Mouse (Mus musculus): ENCODE measurements around the gene Nat9. TPM values are rescaled to one million over a fixed set of nuclear protein-coding genes. Genes with fewer than 3 reads are reported as not detected.

The Nat9 gene
- polyA plus RNA-seq, 1 experiment from 2014 or later = 13.7 TPM

DNA sequence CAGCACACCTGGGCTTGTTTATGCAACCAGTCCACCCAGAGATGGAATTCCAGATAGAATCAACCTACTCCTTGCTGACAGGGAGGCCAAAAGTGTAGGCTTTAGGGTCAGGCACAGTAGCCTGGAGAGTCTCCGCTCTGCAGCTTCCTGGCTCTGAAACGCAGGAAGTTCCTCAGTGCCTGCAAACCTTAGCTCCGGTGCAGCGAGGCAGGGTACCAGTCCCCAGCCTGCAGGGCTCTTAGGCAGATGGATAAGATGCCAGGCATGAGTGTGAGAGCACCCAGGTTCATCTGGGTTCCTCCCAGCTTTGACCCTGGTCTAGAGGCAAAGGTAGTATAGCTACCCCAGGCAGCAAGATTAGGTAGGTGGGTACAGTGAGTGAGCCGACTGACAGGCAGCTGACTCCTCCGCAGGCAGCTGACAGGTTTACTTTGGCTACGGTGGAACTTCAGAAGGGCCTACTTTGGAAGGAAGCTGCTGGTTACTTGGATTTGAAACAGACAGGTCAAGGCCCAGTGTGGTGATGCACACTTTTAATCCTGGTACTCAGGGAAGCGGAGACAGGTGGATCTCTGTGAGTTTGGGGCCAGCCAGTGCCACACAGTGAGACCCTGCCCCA is 19.9 kb downstream of the Nat9 start:
- Histone ChIP-seq H3K4me1 (ENCODE audit: control insufficient read depth, insufficient read depth, low read length) (peaks cover 21% of the 10 kb centered on the region), H3K27ac (ENCODE audit: low read depth, low read length) (no peak overlapping the region), H3K4me2 (no peak overlapping the region), H3K27me3 (ENCODE audit: control insufficient read depth, insufficient read depth, low read length) (peaks cover 6% of the 10 kb centered on the region), H3K36me3 (ENCODE audit: control insufficient read depth, insufficient read depth, low read length) (no peaks in the 10 kb centered on the region), H3K9ac (ENCODE audit: low read depth, low read length) (no peak overlapping the region), H3K9me3 (replicated peaks; ENCODE audit: control insufficient read depth, low read length) (no peaks in the 10 kb centered on the region), H3K4me3 (ENCODE audit: low read depth, low read length) (no peak overlapping the region)
- no peak for ATAC-seq (replicated peaks; ENCODE audit: insufficient number of reproducible peaks, low FRiP score, low TSS enrichment)
- WGBS (ENCODE audit: insufficient replicate concordance) = 71% methylated on average over 8 of the region's 8 CpGs

DNA sequence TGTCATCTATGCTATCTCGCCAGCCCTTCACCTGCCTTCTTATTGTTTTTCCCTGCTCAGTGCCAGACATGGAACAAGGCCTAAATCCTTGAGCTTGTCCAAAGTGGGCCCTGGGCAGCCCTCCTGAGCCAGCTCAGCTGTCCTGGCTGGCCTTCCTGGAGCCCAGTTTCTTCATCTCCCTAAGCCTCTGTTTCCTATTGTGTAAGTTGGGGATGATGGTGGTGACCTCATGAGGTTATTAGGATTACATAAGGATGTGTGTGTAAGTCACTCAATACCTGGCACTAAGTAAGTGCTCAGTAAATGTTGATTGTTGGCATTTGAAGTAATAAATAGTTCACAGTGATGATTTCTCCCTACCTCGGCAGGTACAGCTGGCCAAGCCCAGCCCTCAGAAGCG is 20.9 kb downstream of the Nat9 start:
- no peak overlapping the region for H3K4me2 ChIP-seq
- 85% methylated on average over 3 of the region's 3 CpGs for WGBS (ENCODE audit: insufficient replicate concordance)
- ATAC-seq (replicated peaks; ENCODE audit: insufficient number of reproducible peaks, low FRiP score, low TSS enrichment) = no peak

DNA sequence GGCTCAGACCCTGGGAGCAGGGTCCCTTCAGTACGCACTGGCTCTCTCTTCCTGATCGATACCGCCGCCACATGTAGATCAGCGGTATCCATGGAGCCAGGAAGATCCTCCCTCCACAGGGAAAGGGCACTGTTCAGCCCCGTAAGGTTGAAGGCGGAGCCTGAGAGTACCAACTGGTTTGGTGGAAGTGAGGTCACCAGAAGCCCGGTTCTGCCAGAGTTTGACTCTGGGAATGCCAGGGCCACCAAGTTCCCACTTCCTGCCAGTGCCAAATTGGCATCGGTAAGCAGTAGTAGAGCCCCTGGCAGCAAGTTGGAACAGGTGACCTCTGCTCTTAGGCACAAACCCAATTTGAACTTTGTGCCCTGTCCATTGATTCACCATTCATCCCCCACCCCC is 22.7 kb downstream of the Nat9 start:
- WGBS (ENCODE audit: insufficient replicate concordance) = 3% methylated on average over 9 of the region's 9 CpGs
- Histone ChIP-seq H3K27ac (ENCODE audit: low read depth, low read length) (no peak overlapping the region), H3K36me3 (ENCODE audit: control insufficient read depth, insufficient read depth, low read length) (no peaks in the 10 kb centered on the region), H3K27me3 (ENCODE audit: control insufficient read depth, insufficient read depth, low read length) (peaks cover 6% of the 10 kb centered on the region; the same call in 1 of the 2 replicates), H3K4me3 (ENCODE audit: low read depth, low read length) (peak overlapping the region; percentile 79), H3K9ac (ENCODE audit: low read depth, low read length) (0 out of 2 replicates have a peak overlapping the region, but pooled peaks have one; percentile 12), H3K4me2 (peak overlapping the region; percentile 94), H3K4me1 (ENCODE audit: control insufficient read depth, insufficient read depth, low read length) (peaks cover 20% of the 10 kb centered on the region), H3K9me3 (replicated peaks; ENCODE audit: control insufficient read depth, low read length) (no peaks in the 10 kb centered on the region)
- ATAC-seq (replicated peaks; ENCODE audit: insufficient number of reproducible peaks, low FRiP score, low TSS enrichment) = no peak

More for the DNA sequence above, 20.9 kb downstream of the Nat9 start:
- no peak overlapping the region for H3K4me3 ChIP-seq (ENCODE audit: low read depth, low read length)
- H3K9me3 ChIP-seq (replicated peaks; ENCODE audit: control insufficient read depth, low read length) = no peaks in the 10 kb centered on the region
- H3K27ac ChIP-seq (ENCODE audit: low read depth, low read length) = no peak overlapping the region
- no peaks in the 10 kb centered on the region for H3K36me3 ChIP-seq (ENCODE audit: control insufficient read depth, insufficient read depth, low read length)
- peaks cover 6% of the 10 kb centered on the region for H3K27me3 ChIP-seq (ENCODE audit: control insufficient read depth, insufficient read depth, low read length)
- H3K9ac ChIP-seq (ENCODE audit: low read depth, low read length) = no peak overlapping the region
- peaks cover 20% of the 10 kb centered on the region for H3K4me1 ChIP-seq (ENCODE audit: control insufficient read depth, insufficient read depth, low read length)

DNA sequence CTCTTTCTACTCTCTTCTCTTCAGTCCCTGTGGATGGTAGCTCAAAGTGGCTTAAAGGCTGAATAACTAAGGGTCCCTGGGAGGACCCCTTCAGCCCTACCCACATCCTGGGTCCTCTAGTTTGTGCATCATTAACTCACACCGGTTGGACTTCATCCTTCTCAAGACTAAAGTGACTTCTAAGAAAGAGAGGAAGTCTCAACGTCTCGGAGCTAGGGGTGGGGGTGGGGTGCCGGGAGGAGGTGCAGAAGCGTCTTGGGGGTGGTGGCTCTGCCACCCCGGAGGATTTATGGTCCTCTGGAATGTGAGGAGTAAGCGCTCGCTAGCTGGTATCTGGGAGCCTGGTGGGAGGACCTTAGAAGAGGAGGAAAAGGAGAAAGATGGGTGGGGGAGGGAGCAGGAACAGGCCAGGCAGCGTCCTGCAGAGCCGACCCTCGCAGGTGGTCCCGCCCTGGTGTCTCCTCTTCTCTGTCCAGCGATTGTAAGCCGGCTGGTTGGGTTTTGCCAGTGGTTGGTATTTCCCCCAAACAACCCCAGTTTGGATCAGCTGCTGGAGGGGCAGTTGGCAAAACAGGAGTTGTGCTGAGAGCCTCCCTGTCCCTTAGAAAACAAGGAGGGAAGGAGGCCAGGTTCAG is 23.2 kb downstream of the Nat9 start:
- H3K27ac ChIP-seq (ENCODE audit: low read depth, low read length) = no peak overlapping the region
- H3K4me1 ChIP-seq (ENCODE audit: control insufficient read depth, insufficient read depth, low read length) = peaks cover 20% of the 10 kb centered on the region
- WGBS (ENCODE audit: insufficient replicate concordance) = 0% methylated on average over 14 of the region's 14 CpGs
- ATAC-seq (replicated peaks; ENCODE audit: insufficient number of reproducible peaks, low FRiP score, low TSS enrichment) = no peak
- H3K36me3 ChIP-seq (ENCODE audit: control insufficient read depth, insufficient read depth, low read length) = no peaks in the 10 kb centered on the region
- H3K4me3 ChIP-seq (ENCODE audit: low read depth, low read length) = peak overlapping the region; percentile 79
- no peaks in the 10 kb centered on the region for H3K9me3 ChIP-seq (replicated peaks; ENCODE audit: control insufficient read depth, low read length)
- peak overlapping the region; percentile 52 for H3K9ac ChIP-seq (ENCODE audit: low read depth, low read length)
- H3K4me2 ChIP-seq = peak overlapping the region; percentile 94
- H3K27me3 ChIP-seq (ENCODE audit: control insufficient read depth, insufficient read depth, low read length) = peaks cover 6% of the 10 kb centered on the region; the same call in 1 of the 2 replicates

DNA sequence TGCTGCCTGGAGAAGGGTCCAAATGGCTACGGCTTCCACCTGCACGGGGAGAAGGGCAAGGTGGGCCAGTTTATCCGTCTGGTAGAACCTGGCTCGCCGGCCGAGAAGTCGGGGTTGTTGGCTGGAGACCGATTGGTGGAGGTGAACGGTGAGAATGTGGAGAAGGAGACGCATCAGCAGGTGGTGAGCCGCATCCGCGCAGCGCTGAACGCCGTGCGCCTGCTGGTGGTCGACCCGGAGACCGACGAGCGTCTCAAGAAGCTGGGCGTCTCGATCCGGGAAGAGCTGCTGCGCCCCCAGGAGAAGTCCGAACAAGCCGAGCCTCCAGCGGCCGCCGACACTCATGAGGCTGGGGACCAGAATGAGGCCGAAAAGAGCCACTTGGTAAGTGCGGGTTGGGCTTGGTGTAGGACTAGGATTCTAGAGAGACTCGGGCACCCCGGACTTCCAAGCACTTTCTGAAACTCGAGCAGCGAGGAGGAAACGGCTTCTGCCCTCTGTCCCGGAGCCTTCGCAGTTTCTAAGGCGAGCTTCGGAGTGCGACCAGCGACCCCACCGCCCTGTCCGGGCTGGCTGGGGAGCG is 24.0 kb downstream of the Nat9 start:
- Histone ChIP-seq H3K4me1 (ENCODE audit: control insufficient read depth, insufficient read depth, low read length) (peaks cover 20% of the 10 kb centered on the region), H3K27me3 (ENCODE audit: control insufficient read depth, insufficient read depth, low read length) (peaks cover 6% of the 10 kb centered on the region; the same call in 1 of the 2 replicates), H3K9ac (ENCODE audit: low read depth, low read length) (peak overlapping the region; percentile 70), H3K4me2 (peak overlapping the region; percentile 94), H3K4me3 (ENCODE audit: low read depth, low read length) (peak overlapping the region; percentile 79), H3K36me3 (ENCODE audit: control insufficient read depth, insufficient read depth, low read length) (no peaks in the 10 kb centered on the region), H3K27ac (ENCODE audit: low read depth, low read length) (no peak overlapping the region), H3K9me3 (replicated peaks; ENCODE audit: control insufficient read depth, low read length) (no peaks in the 10 kb centered on the region)
- WGBS (ENCODE audit: insufficient replicate concordance) = under 1% methylated on average over 47 of the region's 47 CpGs
- ATAC-seq (replicated peaks; ENCODE audit: insufficient number of reproducible peaks, low FRiP score, low TSS enrichment) = no peak; the same call in 1 of the 2 replicates

DNA sequence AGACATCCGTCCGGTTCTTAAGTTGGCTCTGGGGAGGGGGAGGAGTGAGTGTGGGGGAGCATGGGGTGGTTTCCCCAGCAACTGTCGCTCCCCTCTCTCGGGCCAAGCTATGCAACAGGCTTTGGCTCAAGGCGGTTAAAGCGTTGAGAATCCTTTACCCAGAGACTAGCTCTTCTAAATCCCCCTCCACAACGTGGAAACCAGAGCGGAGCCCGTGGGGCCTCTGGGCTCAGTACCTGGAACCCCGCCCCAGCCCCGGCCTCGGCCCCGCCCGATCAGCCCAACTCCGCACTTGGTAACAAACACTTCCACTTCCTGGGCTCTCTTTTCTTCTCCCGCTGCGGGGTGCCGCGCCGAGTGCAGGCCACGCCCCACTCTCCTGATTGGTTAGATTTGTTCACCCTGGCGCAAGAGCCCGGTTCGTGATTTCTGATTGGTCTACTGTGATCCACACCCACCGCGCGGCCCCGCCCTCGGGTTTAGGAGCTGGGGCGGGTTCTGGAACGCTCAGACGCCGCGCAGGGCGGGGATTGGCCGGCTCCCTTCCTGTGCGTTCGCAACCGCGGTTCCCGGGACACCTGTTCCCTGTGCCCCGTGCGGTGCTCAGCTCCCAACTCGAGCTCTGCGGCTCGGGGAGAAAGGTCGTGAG is 24.7 kb downstream of the Nat9 start, which contains the start of gene Slc9a3r1:
TSS of gene Slc9a3r1 (plus strand) at position 510 of the 649 bp plus-strand sequence.
- peak within 1 kb of the TSS; percentile 94 for H3K4me2 ChIP-seq
- peak within 1 kb of the TSS; percentile 6; the same call in 1 of the 2 replicates for H3K27ac ChIP-seq (ENCODE audit: low read depth, low read length)
- no peaks in the 10 kb centered on the region for H3K9me3 ChIP-seq (replicated peaks; ENCODE audit: control insufficient read depth, low read length)
- H3K4me1 ChIP-seq (ENCODE audit: control insufficient read depth, insufficient read depth, low read length) = peaks cover 27% of the 10 kb centered on the region
- peak; percentile 94 for ATAC-seq (replicated peaks; ENCODE audit: insufficient number of reproducible peaks, low FRiP score, low TSS enrichment)
- peak within 1 kb of the TSS; percentile 79 for H3K4me3 ChIP-seq (ENCODE audit: low read depth, low read length)
- H3K9ac ChIP-seq (ENCODE audit: low read depth, low read length) = peak within 1 kb of the TSS; percentile 70
- WGBS (ENCODE audit: insufficient replicate concordance) = under 1% methylated on average over 47 of the region's 47 CpGs
- peaks cover 6% of the 10 kb centered on the region; the same call in 1 of the 2 replicates for H3K27me3 ChIP-seq (ENCODE audit: control insufficient read depth, insufficient read depth, low read length)
- no peaks in the 10 kb centered on the region for H3K36me3 ChIP-seq (ENCODE audit: control insufficient read depth, insufficient read depth, low read length)

DNA sequence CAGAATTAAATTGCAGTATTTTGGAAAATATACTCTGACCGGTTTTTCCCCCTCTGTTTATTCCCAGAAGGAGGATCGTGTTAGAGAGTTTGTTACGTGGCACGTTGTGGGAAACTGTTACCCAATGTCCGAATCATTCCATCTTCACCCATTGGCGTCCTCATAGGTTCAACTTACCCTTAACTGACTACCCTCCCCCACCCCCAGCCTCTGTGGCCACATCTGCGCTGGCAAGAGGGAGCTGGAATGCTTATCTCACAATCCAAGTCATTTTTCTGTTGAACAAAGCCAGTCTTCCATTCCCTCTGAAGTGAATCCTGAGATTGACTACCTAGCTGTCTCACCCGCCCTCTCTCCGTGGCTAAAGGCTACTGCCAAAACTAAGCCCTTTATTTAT is 25.5 kb downstream of the Nat9 start:
- Histone ChIP-seq H3K9me3 (replicated peaks; ENCODE audit: control insufficient read depth, low read length) (no peaks in the 10 kb centered on the region), H3K27ac (ENCODE audit: low read depth, low read length) (peak overlapping the region; percentile 6; the same call in 1 of the 2 replicates), H3K27me3 (ENCODE audit: control insufficient read depth, insufficient read depth, low read length) (peaks cover 6% of the 10 kb centered on the region; the same call in 1 of the 2 replicates), H3K4me1 (ENCODE audit: control insufficient read depth, insufficient read depth, low read length) (peaks cover 31% of the 10 kb centered on the region), H3K4me3 (ENCODE audit: low read depth, low read length) (peak overlapping the region; percentile 79; the same call in 1 of the 2 replicates), H3K36me3 (ENCODE audit: control insufficient read depth, insufficient read depth, low read length) (no peaks in the 10 kb centered on the region), H3K9ac (ENCODE audit: low read depth, low read length) (no peak overlapping the region; the same call in 1 of the 2 replicates), H3K4me2 (peak overlapping the region; percentile 94)
- 16% methylated on average over 9 of the region's 9 CpGs for WGBS (ENCODE audit: insufficient replicate concordance)
- no peak for ATAC-seq (replicated peaks; ENCODE audit: insufficient number of reproducible peaks, low FRiP score, low TSS enrichment)

DNA sequence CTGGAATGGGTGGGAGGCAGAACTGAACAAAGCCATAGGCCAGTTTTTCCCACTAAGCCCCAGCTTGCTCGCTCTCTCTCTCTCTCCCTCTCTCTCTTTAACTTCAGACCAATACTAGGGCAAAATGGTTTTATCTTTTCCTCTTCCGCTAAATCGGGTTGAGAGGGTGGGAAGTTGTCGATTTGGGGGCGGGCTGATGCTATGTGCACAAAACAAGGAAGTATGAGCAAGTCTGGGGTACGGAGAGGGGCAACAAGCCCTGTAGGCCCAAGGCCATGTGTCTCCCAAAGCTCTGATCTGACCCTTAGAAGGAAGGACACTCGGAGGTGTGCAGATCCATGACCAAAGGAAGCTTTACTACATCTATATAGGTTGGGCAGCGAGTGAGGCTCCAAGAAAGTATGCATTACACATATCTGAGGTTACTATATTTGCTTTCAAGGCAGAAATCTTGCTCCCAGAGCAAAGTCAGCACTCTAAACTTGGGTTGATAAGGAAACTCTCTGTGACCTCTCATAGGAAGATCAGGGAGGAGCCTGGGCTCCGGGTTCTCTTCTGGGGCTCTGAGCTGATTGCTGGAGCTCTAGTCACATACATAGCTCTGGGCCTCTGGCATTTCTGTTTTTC is 26.0 kb downstream of the Nat9 start:
- WGBS (ENCODE audit: insufficient replicate concordance) = 38% methylated on average over 9 of the region's 9 CpGs
- no peaks in the 10 kb centered on the region for H3K36me3 ChIP-seq (ENCODE audit: control insufficient read depth, insufficient read depth, low read length)
- ATAC-seq (replicated peaks; ENCODE audit: insufficient number of reproducible peaks, low FRiP score, low TSS enrichment) = no peak

More for the DNA sequence above, 26.0 kb downstream of the Nat9 start:
- Histone ChIP-seq H3K9ac (ENCODE audit: low read depth, low read length) (no peak overlapping the region), H3K4me3 (ENCODE audit: low read depth, low read length) (no peak overlapping the region), H3K4me1 (ENCODE audit: control insufficient read depth, insufficient read depth, low read length) (peaks cover 31% of the 10 kb centered on the region), H3K27ac (ENCODE audit: low read depth, low read length) (no peak overlapping the region), H3K9me3 (replicated peaks; ENCODE audit: control insufficient read depth, low read length) (no peaks in the 10 kb centered on the region), H3K27me3 (ENCODE audit: control insufficient read depth, insufficient read depth, low read length) (peaks cover 6% of the 10 kb centered on the region; the same call in 1 of the 2 replicates), H3K4me2 (0 out of 2 replicates have a peak overlapping the region, but pooled peaks have one; percentile 94)
